14 mouse cellular contexts compared by ENCODE assay signal in the genomic region with DNA sequence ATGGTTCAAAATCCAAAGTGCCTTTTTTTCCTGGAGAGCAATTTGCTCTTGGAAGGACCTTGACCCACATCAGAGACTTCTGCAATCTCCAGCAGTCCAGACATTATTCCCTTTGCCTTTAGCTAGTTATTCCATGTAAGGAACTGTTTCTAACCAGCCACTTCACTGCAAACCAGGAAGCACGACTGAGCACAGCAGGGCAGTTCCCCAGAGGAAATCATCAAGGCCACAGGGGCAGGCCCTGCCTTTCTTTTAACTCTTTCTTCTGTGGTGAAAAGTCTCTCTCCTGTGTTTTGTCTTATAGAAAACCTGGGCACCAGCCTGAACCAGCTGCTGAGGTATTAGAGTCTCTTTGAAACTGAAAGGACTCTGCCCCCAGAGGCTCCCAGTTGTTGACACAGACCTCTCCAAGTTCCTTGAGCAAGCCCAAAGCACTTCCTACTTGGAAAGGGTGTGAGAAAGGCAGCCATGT. TPM values are rescaled to one million over a fixed set of nuclear protein-coding genes. Genes with fewer than 3 reads are reported as not detected.
DNase-seq lines count a peak whose midpoint lies in the region; ATAC-seq and TF ChIP-seq lines count a peak whose summit lies in the region.
"Had no signal": no experiment of that assay in that cellular context is flagged by ENCODE, and none has a peak within 500 bp of the region (broad histone marks: within the 10 kb centered on the region; RNA-seq: fewer than 3 reads in every experiment).

No protein-coding gene starts in this region.

- H3K4me3 ChIP-seq in kidney, embryonic 16.5 days (ENCODE audit: low read length) = no peak overlapping the region
- H3K4me3 ChIP-seq in embryonic facial prominence, embryonic 10.5 days = no peak overlapping the region
- H3K4me3 ChIP-seq in forebrain, postnatal 0 days (ENCODE audit: low read depth, low read length) = no peak overlapping the region
- H3K4me3 ChIP-seq: erythroblast, embryonic 14.5 days; hindbrain, embryonic 13.5 days had no signal

- no peak for ATAC-seq in kidney, embryonic 16.5 days (ENCODE audit: low FRiP score, low TSS enrichment)
- peak; percentile 54 for ATAC-seq in megakaryocyte, adult 5-6 weeks (ENCODE audit: poor library complexity, severe bottlenecking)
- no peak for ATAC-seq in forebrain, postnatal 0 days

- H3K27ac ChIP-seq in kidney, embryonic 16.5 days (ENCODE audit: low read length) = no peak overlapping the region
- H3K27ac ChIP-seq in embryonic facial prominence, embryonic 10.5 days (replicated peaks) = no peak overlapping the region
- no peak overlapping the region for H3K27ac ChIP-seq in forebrain, postnatal 0 days (ENCODE audit: low read depth, low read length)
- H3K27ac ChIP-seq: hindbrain, embryonic 13.5 days had no signal

- peaks cover 5% of the 10 kb centered on the region; the same call in 1 of the 2 replicates for H3K4me1 ChIP-seq in kidney, embryonic 16.5 days (ENCODE audit: insufficient read depth, low read length)
- peaks cover 15% of the 10 kb centered on the region for H3K4me1 ChIP-seq in embryonic facial prominence, embryonic 10.5 days
- 0 out of 2 replicates have a peak, but pooled peaks cover 4% of the 10 kb centered on the region for H3K4me1 ChIP-seq in forebrain, postnatal 0 days (ENCODE audit: insufficient read depth)

- peaks cover 12% of the 10 kb centered on the region; the same call in 1 of the 2 replicates for H3K27me3 ChIP-seq in kidney, embryonic 16.5 days (ENCODE audit: insufficient read depth, low read length)
- H3K27me3 ChIP-seq in embryonic facial prominence, embryonic 10.5 days (replicated peaks; ENCODE audit: low read depth, poor library complexity, severe bottlenecking) = peaks cover 34% of the 10 kb centered on the region
- H3K27me3 ChIP-seq in forebrain, postnatal 0 days (ENCODE audit: insufficient read depth, low read length) = no peaks in the 10 kb centered on the region

- DNase-seq in kidney, postnatal 14 days = peak; percentile 6
- DNase-seq in ZHBTc4 (ENCODE audit: low read depth, low spot score) = peak; percentile 47
- DNase-seq in embryonic facial prominence, embryonic 10.5 days (ENCODE audit: low spot score) = peak; percentile 21
- DNase-seq in right cerebral cortex, postnatal 4 days = no peak
- DNase-seq in forebrain, postnatal 0 days = no peak
- DNase-seq: cerebellum, adult 2 months; gastrocnemius, postnatal 10 days had no signal

- H3K9ac ChIP-seq in kidney, embryonic 16.5 days (replicated peaks; ENCODE audit: low read length) = no peak overlapping the region
- H3K9ac ChIP-seq in forebrain, postnatal 0 days = no peak overlapping the region
- H3K9ac ChIP-seq: hindbrain, embryonic 13.5 days had no signal

- 4% methylated on average over 1 of the region's 1 CpGs for WGBS in kidney, embryonic 16.5 days
- WGBS in embryonic facial prominence, embryonic 10.5 days = 2% methylated on average over 1 of the region's 1 CpGs
- WGBS in forebrain, postnatal 0 days = 6% methylated on average over 1 of the region's 1 CpGs

- no peak overlapping the region for H3K4me2 ChIP-seq in kidney, embryonic 16.5 days (replicated peaks; ENCODE audit: low read depth, low read length)
- no peak overlapping the region for H3K4me2 ChIP-seq in forebrain, postnatal 0 days (ENCODE audit: low read depth)
- H3K4me2 ChIP-seq: hindbrain, embryonic 13.5 days had no signal

- H3K36me3 ChIP-seq in kidney, embryonic 16.5 days (ENCODE audit: insufficient read depth, low read length) = no peaks in the 10 kb centered on the region
- no peaks in the 10 kb centered on the region for H3K36me3 ChIP-seq in embryonic facial prominence, embryonic 10.5 days (replicated peaks)
- H3K36me3 ChIP-seq in forebrain, postnatal 0 days (ENCODE audit: insufficient read depth) = no peaks in the 10 kb centered on the region
- H3K36me3 ChIP-seq: G1E; hindbrain, embryonic 13.5 days had no signal

- TF ChIP-seq CTCF in forebrain, postnatal 0 days (IDR thresholded peaks at IDR 0.05; ENCODE audit: low read depth) = no peak

- no peaks in the 10 kb centered on the region for H3K9me3 ChIP-seq in kidney, embryonic 16.5 days (ENCODE audit: low read length)
- H3K9me3 ChIP-seq in embryonic facial prominence, embryonic 10.5 days = no peaks in the 10 kb centered on the region
- H3K9me3 ChIP-seq in forebrain, postnatal 0 days (ENCODE audit: low read length) = no peaks in the 10 kb centered on the region
- H3K9me3 ChIP-seq: G1E; hindbrain, embryonic 13.5 days had no signal

RNA-seq across cellular contexts. Expression of gene Gm11549, which starts 11.6 kb away (rescaled TPM):
- not detected in 2 replicates for polyA plus RNA-seq in kidney, embryonic 16.5 days (2015; fragmentation: Nextera tagmentation; extraction: Ambion mirVana)
- not detected in 2 replicates for polyA plus RNA-seq in embryonic facial prominence, embryonic 10.5 days (2016; fragmentation: Nextera tagmentation; extraction: Ambion mirVana)
- not detected in 2 replicates for total RNA-seq in megakaryocyte, adult 5-6 weeks (2015)
- total RNA-seq in megakaryocyte, adult 5-6 weeks (2017) = not detected in 2 replicates
- total RNA-seq in forebrain, postnatal 0 days (2014; rRNA removed) = 0.69 and 1.3 TPM in 2 replicates
- 0.45 and 0.68 TPM in 2 replicates for polyA plus RNA-seq in forebrain, postnatal 0 days (2015; fragmentation: Nextera tagmentation; extraction: Ambion mirVana)
- polyA plus RNA-seq: erythroblast, embryonic 14.5 days; G1E had no signal

RNA-seq across cellular contexts. Expression of gene Exosc9, which starts 19.2 kb away (rescaled TPM):
- polyA plus RNA-seq in kidney, embryonic 16.5 days (2015; fragmentation: Nextera tagmentation; extraction: Ambion mirVana) = 67.8 and 71.7 TPM in 2 replicates
- polyA plus RNA-seq in embryonic facial prominence, embryonic 10.5 days (2016; fragmentation: Nextera tagmentation; extraction: Ambion mirVana) = 98.2 and 102 TPM in 2 replicates
- total RNA-seq in megakaryocyte, adult 5-6 weeks (2015) = 48.9 and 57.0 TPM in 2 replicates
- 60.9 and 76.3 TPM in 2 replicates for total RNA-seq in megakaryocyte, adult 5-6 weeks (2017)
- total RNA-seq in forebrain, postnatal 0 days (2014; rRNA removed) = 72.9 and 78.0 TPM in 2 replicates
- 76.9 and 81.4 TPM in 2 replicates for polyA plus RNA-seq in forebrain, postnatal 0 days (2015; fragmentation: Nextera tagmentation; extraction: Ambion mirVana)

RNA-seq across cellular contexts. Expression of gene Ccna2, which starts 38.7 kb away (rescaled TPM):
- polyA plus RNA-seq in kidney, embryonic 16.5 days (2015; fragmentation: Nextera tagmentation; extraction: Ambion mirVana) = 182 and 194 TPM in 2 replicates
- polyA plus RNA-seq in embryonic facial prominence, embryonic 10.5 days (2016; fragmentation: Nextera tagmentation; extraction: Ambion mirVana) = 225 and 229 TPM in 2 replicates
- total RNA-seq in megakaryocyte, adult 5-6 weeks (2015) = 262 and 277 TPM in 2 replicates
- total RNA-seq in megakaryocyte, adult 5-6 weeks (2017) = 248 and 260 TPM in 2 replicates
- 16.8 and 23.9 TPM in 2 replicates for total RNA-seq in forebrain, postnatal 0 days (2014; rRNA removed)
- polyA plus RNA-seq in forebrain, postnatal 0 days (2015; fragmentation: Nextera tagmentation; extraction: Ambion mirVana) = 20.5 and 20.7 TPM in 2 replicates

RNA-seq across cellular contexts. Expression of gene 1810062G17Rik, which starts 57.5 kb away (rescaled TPM):
- 1.4 and 1.9 TPM in 2 replicates for polyA plus RNA-seq in kidney, embryonic 16.5 days (2015; fragmentation: Nextera tagmentation; extraction: Ambion mirVana)
- 0.39 and 0.78 TPM in 2 replicates for polyA plus RNA-seq in embryonic facial prominence, embryonic 10.5 days (2016; fragmentation: Nextera tagmentation; extraction: Ambion mirVana)
- total RNA-seq in megakaryocyte, adult 5-6 weeks (2015) = 0.25 and 0.36 TPM in 2 replicates
- 0.53 TPM in 1 of 2 replicates, not detected in the other for total RNA-seq in megakaryocyte, adult 5-6 weeks (2017)
- not detected in 2 replicates for total RNA-seq in forebrain, postnatal 0 days (2014; rRNA removed)
- 0.69 and 0.74 TPM in 2 replicates for polyA plus RNA-seq in forebrain, postnatal 0 days (2015; fragmentation: Nextera tagmentation; extraction: Ambion mirVana)
- total RNA-seq: left cerebral cortex, postnatal 25 days had no signal
- polyA plus RNA-seq: erythroblast, embryonic 14.5 days; G1E; hindbrain, embryonic 13.5 days; neural tube, embryonic 11.5 days had no signal

RNA-seq across cellular contexts. Expression of gene Anxa5, which starts 57.5 kb away (rescaled TPM):
- 368 and 434 TPM in 2 replicates for polyA plus RNA-seq in kidney, embryonic 16.5 days (2015; fragmentation: Nextera tagmentation; extraction: Ambion mirVana)
- 104 and 116 TPM in 2 replicates for polyA plus RNA-seq in embryonic facial prominence, embryonic 10.5 days (2016; fragmentation: Nextera tagmentation; extraction: Ambion mirVana)
- total RNA-seq in megakaryocyte, adult 5-6 weeks (2015) = 570 and 686 TPM in 2 replicates
- total RNA-seq in megakaryocyte, adult 5-6 weeks (2017) = 409 and 433 TPM in 2 replicates
- 38.6 and 41.2 TPM in 2 replicates for total RNA-seq in forebrain, postnatal 0 days (2014; rRNA removed)
- polyA plus RNA-seq in forebrain, postnatal 0 days (2015; fragmentation: Nextera tagmentation; extraction: Ambion mirVana) = 47.2 and 48.9 TPM in 2 replicates

Comparison
In these comparisons a context has a peak if more than half of its experiments do, and no peak if none do; other contexts are left out.
1. DNase-seq: peak in kidney, postnatal 14 days (single experiment), ZHBTc4 (single experiment) and embryonic facial prominence, embryonic 10.5 days (single experiment); none in right cerebral cortex, postnatal 4 days (single experiment) and forebrain, postnatal 0 days (single experiment).